ENCODE assay signal across 10 mouse cellular contexts in genomic region chr8:127589291-127589690, GRCm38 (mm10).
DNase-seq lines count a peak whose midpoint lies in the region; ATAC-seq and TF ChIP-seq lines count a peak whose summit lies in the region.
"Had no signal": no experiment of that assay in that cellular context is flagged by ENCODE, and none has a peak within 500 bp of the region (broad histone marks: within the 10 kb centered on the region; RNA-seq: fewer than 3 reads in every experiment).

No protein-coding gene starts in this region.

- TF ChIP-seq CTCF in midbrain, postnatal 0 days (IDR thresholded peaks at IDR 0.05) = peak; percentile 75

- no peaks in the 10 kb centered on the region for H3K9me3 ChIP-seq in midbrain, postnatal 0 days (ENCODE audit: low read length)
- no peaks in the 10 kb centered on the region for H3K9me3 ChIP-seq in midbrain, embryonic 11.5 days (ENCODE audit: control insufficient read depth, low read length)
- no peaks in the 10 kb centered on the region for H3K9me3 ChIP-seq in liver, embryonic 13.5 days (replicated peaks)
- no peaks in the 10 kb centered on the region for H3K9me3 ChIP-seq in forebrain, embryonic 15.5 days
- H3K9me3 ChIP-seq: heart, embryonic 13.5 days; neural tube, embryonic 12.5 days had no signal

- H3K27me3 ChIP-seq in midbrain, postnatal 0 days (ENCODE audit: insufficient read depth, low read length) = no peaks in the 10 kb centered on the region
- H3K27me3 ChIP-seq in midbrain, embryonic 11.5 days (ENCODE audit: control insufficient read depth, insufficient read depth, low read length) = no peaks in the 10 kb centered on the region
- no peaks in the 10 kb centered on the region for H3K27me3 ChIP-seq in liver, embryonic 13.5 days
- H3K27me3 ChIP-seq in forebrain, embryonic 15.5 days = no peaks in the 10 kb centered on the region
- H3K27me3 ChIP-seq: heart, embryonic 13.5 days; neural tube, embryonic 12.5 days had no signal

- ATAC-seq in midbrain, postnatal 0 days (ENCODE audit: low FRiP score) = no peak
- no peak for ATAC-seq in midbrain, embryonic 11.5 days (ENCODE audit: low FRiP score)
- ATAC-seq in liver, embryonic 13.5 days (ENCODE audit: low read depth) = peak; percentile 41; the same call in 1 of the 2 replicates
- no peak for ATAC-seq in forebrain, embryonic 15.5 days (replicated peaks)

- no peaks in the 10 kb centered on the region for H3K36me3 ChIP-seq in midbrain, postnatal 0 days (ENCODE audit: insufficient read depth, low read length)
- no peaks in the 10 kb centered on the region for H3K36me3 ChIP-seq in midbrain, embryonic 11.5 days (ENCODE audit: control insufficient read depth, insufficient read depth, low read length)
- H3K36me3 ChIP-seq in liver, embryonic 13.5 days = no peaks in the 10 kb centered on the region
- H3K36me3 ChIP-seq in forebrain, embryonic 15.5 days = no peaks in the 10 kb centered on the region

- no peak overlapping the region for H3K4me3 ChIP-seq in midbrain, postnatal 0 days (ENCODE audit: low read depth, low read length)
- H3K4me3 ChIP-seq in midbrain, embryonic 11.5 days (ENCODE audit: low read depth, low read length) = no peak overlapping the region
- no peak overlapping the region for H3K4me3 ChIP-seq in liver, embryonic 13.5 days (replicated peaks)
- H3K4me3 ChIP-seq in forebrain, embryonic 15.5 days = no peak overlapping the region
- H3K4me3 ChIP-seq: heart, embryonic 13.5 days; neural tube, embryonic 12.5 days had no signal

- WGBS in midbrain, postnatal 0 days = 50% methylated on average over 4 of the region's 4 CpGs
- 45% methylated on average over 4 of the region's 4 CpGs for WGBS in midbrain, embryonic 11.5 days
- WGBS in liver, embryonic 13.5 days (ENCODE audit: insufficient replicate concordance) = 21% methylated on average over 4 of the region's 4 CpGs
- WGBS in forebrain, embryonic 15.5 days = 52% methylated on average over 4 of the region's 4 CpGs

- H3K4me1 ChIP-seq in midbrain, postnatal 0 days (ENCODE audit: insufficient read depth, low read length) = no peaks in the 10 kb centered on the region
- no peaks in the 10 kb centered on the region for H3K4me1 ChIP-seq in midbrain, embryonic 11.5 days (ENCODE audit: control insufficient read depth, insufficient read depth, low read length)
- H3K4me1 ChIP-seq in liver, embryonic 13.5 days (replicated peaks) = no peaks in the 10 kb centered on the region; the same call in 1 of the 2 replicates
- peaks cover 11% of the 10 kb centered on the region for H3K4me1 ChIP-seq in forebrain, embryonic 15.5 days
- H3K4me1 ChIP-seq: neural tube, embryonic 12.5 days had no signal

- no peak overlapping the region for H3K4me2 ChIP-seq in midbrain, postnatal 0 days (ENCODE audit: low read depth, low read length, poor library complexity, severe bottlenecking)
- no peak overlapping the region for H3K4me2 ChIP-seq in midbrain, embryonic 11.5 days
- no peak overlapping the region for H3K4me2 ChIP-seq in liver, embryonic 13.5 days
- no peak overlapping the region for H3K4me2 ChIP-seq in forebrain, embryonic 15.5 days (replicated peaks)
- H3K4me2 ChIP-seq: heart, embryonic 13.5 days; neural tube, embryonic 12.5 days had no signal

- no peak overlapping the region for H3K9ac ChIP-seq in midbrain, postnatal 0 days (replicated peaks; ENCODE audit: low read length, poor library complexity, severe bottlenecking)
- no peak overlapping the region for H3K9ac ChIP-seq in midbrain, embryonic 11.5 days (ENCODE audit: low read length)
- H3K9ac ChIP-seq in liver, embryonic 13.5 days = no peak overlapping the region
- H3K9ac ChIP-seq in forebrain, embryonic 15.5 days (replicated peaks) = no peak overlapping the region
- H3K9ac ChIP-seq: heart, embryonic 13.5 days; neural tube, embryonic 12.5 days had no signal

- no peak overlapping the region for H3K27ac ChIP-seq in midbrain, postnatal 0 days (ENCODE audit: low read depth, low read length)
- no peak overlapping the region for H3K27ac ChIP-seq in midbrain, embryonic 11.5 days (ENCODE audit: low read depth, low read length)
- no peak overlapping the region for H3K27ac ChIP-seq in liver, embryonic 13.5 days
- no peak overlapping the region for H3K27ac ChIP-seq in forebrain, embryonic 15.5 days (replicated peaks)
- H3K27ac ChIP-seq: heart, embryonic 13.5 days; neural tube, embryonic 12.5 days had no signal

- DNase-seq in midbrain, postnatal 0 days (ENCODE audit: low spot score) = no peak
- no peak for DNase-seq in midbrain, embryonic 11.5 days (ENCODE audit: low spot score, missing footprints)
- peak; percentile 69 for DNase-seq in NIH3T3 (ENCODE audit: low read depth)
- DNase-seq in c-Kit-positive CD71-positive TER-119-negative erythroid progenitor cells, embryonic 14.5 days (ENCODE audit: low read depth) = peak; percentile 19
- DNase-seq in heart, adult 8-10 months (ENCODE audit: low spot score) = peak; percentile 45
- DNase-seq in liver, embryonic 13.5 days = no peak
- peak; percentile 39 for DNase-seq in right cerebral cortex, postnatal 14 days

Comparison
In these comparisons a context has a peak if more than half of its experiments do, and no peak if none do; other contexts are left out.
1. DNase-seq: peak in NIH3T3 (single experiment), c-Kit-positive CD71-positive TER-119-negative erythroid progenitor cells, embryonic 14.5 days (single experiment), heart, adult 8-10 months (single experiment) and right cerebral cortex, postnatal 14 days (single experiment); none in midbrain, postnatal 0 days (single experiment), midbrain, embryonic 11.5 days (single experiment) and liver, embryonic 13.5 days (single experiment).